Mouse (Mus musculus) heart, adult 18-20 months (tissue): Measurements from ENCODE around the gene Bcl2l11. TPM values are rescaled to one million over a fixed set of nuclear protein-coding genes. Genes with fewer than 3 reads are reported as not detected.

Experiments
- DNase-seq, 2 experiments: peaks; one replicate each; pipeline ENCODE4 v3.0.0; 2021 to 2022; ENCODE audit warnings: mixed read lengths in 1 of 2
- total RNA-seq, 2 experiments: library from RNA; stranded (reverse); gene quantifications; 2 replicates each; pipeline ENCODE4 v1.2.3; 2021

Bcl2l11 gene
- total RNA-seq, 2 experiments from 2014 or later: 8.1 to 10.3 TPM

GRCm38 (mm10) chr2:128105651-128106050 is 20.2 kb upstream of the Bcl2l11 start:
- DNase-seq: no peak

- no peak for DNase-seq
Observed at GRCm38 (mm10) chr2:128111537-128111936, 14.3 kb upstream of the Bcl2l11 start.

GRCm38 (mm10) chr2:128114621-128115020 is 11.2 kb upstream of the Bcl2l11 start:
- no peak for DNase-seq

GRCm38 (mm10) chr2:128115579-128115978 is 10.3 kb upstream of the Bcl2l11 start:
- DNase-seq: no peak

- DNase-seq: no peak
Observed at GRCm38 (mm10) chr2:128117605-128118004, 8.2 kb upstream of the Bcl2l11 start.

- no peak for DNase-seq
Observed at GRCm38 (mm10) chr2:128118971-128119370, 6.9 kb upstream of the Bcl2l11 start.

- peak; percentile 73 to 83 for DNase-seq
Observed at GRCm38 (mm10) chr2:128122491-128122890, 3.3 kb upstream of the Bcl2l11 start.

- peak; percentile 50 to 66 for DNase-seq
Observed at GRCm38 (mm10) chr2:128122891-128123771, 2.7 kb upstream of the Bcl2l11 start.

GRCm38 (mm10) chr2:128123921-128124683 is 1.7 kb upstream of the Bcl2l11 start:
- peak in 1 of 2 experiments; percentile 21 for DNase-seq

GRCm38 (mm10) chr2:128124693-128125092 is 1.1 kb upstream of the Bcl2l11 start:
- no peak for DNase-seq

GRCm38 (mm10) chr2:128126591-128127051 is 783 bp downstream of the Bcl2l11 start:
- DNase-seq: peak; percentile 35 to 68

GRCm38 (mm10) chr2:128127121-128127671 is 1.4 kb downstream of the Bcl2l11 start:
- peak; percentile 96 to 98 for DNase-seq

- peak; percentile 87 to 93 for DNase-seq
Observed at GRCm38 (mm10) chr2:128127691-128128292, 2.0 kb downstream of the Bcl2l11 start.

- no peak for DNase-seq
Observed at GRCm38 (mm10) chr2:128128532-128128931, 2.7 kb downstream of the Bcl2l11 start.

- DNase-seq: no peak
Observed at GRCm38 (mm10) chr2:128131503-128131902, 5.7 kb downstream of the Bcl2l11 start.

- DNase-seq: no peak
Observed at GRCm38 (mm10) chr2:128132635-128133034, 6.8 kb downstream of the Bcl2l11 start.

GRCm38 (mm10) chr2:128133865-128134264 is 8.0 kb downstream of the Bcl2l11 start:
- no peak for DNase-seq

- no peak for DNase-seq
Observed at GRCm38 (mm10) chr2:128134474-128134873, 8.6 kb downstream of the Bcl2l11 start.

GRCm38 (mm10) chr2:128134948-128135347 is 9.1 kb downstream of the Bcl2l11 start:
- DNase-seq: no peak

- peak in 1 of 2 experiments; percentile 45 for DNase-seq
Observed at GRCm38 (mm10) chr2:128136769-128137433, 11.1 kb downstream of the Bcl2l11 start.

GRCm38 (mm10) chr2:128137480-128138276 is 11.8 kb downstream of the Bcl2l11 start:
- peak; percentile 60 to 75 for DNase-seq
